Mouse (Mus musculus) midbrain, embryonic 12.5 days (tissue): ENCODE data around the gene E030018B13Rik. TPM values are rescaled to one million over a fixed set of nuclear protein-coding genes. Genes with fewer than 3 reads are reported as not detected.
A peak's percentile ranks its signal among the peaks of the same experiment; 100 is the strongest.

Experiments
- ATAC-seq: fragments of 200-750 bp; cut with Nextera tagmentation; 2 replicates; pipeline ENCODE4 v1.8.0; 2017; ENCODE audit warnings: low read depth, moderate TSS enrichment, moderate library complexity; ENCODE audit not compliant: low FRiP score
- H3K27ac ChIP-seq: fragments of 300-500 bp; sonication (generic); replicated peaks from 2 replicates; pipeline ENCODE4 v1.5.1; 2016; ENCODE audit warnings: mild to moderate bottlenecking
- H3K27me3 ChIP-seq: fragments of 300-500 bp; sonication (generic); 2 replicates; pipeline ENCODE4 v1.6.1; 2016; ENCODE audit warnings: mild to moderate bottlenecking
- H3K36me3 ChIP-seq: fragments of 300-500 bp; sonication (generic); 2 replicates; pipeline ENCODE4 v1.6.1; 2016
- H3K4me1 ChIP-seq: fragments of 300-500 bp; sonication (generic); 2 replicates; pipeline ENCODE4 v1.6.1; 2016
- H3K4me2 ChIP-seq: fragments of 300-500 bp; sonication (generic); replicated peaks from 2 replicates; pipeline ENCODE4 v1.6.1; 2016; ENCODE audit warnings: mild to moderate bottlenecking, moderate library complexity
- H3K4me3 ChIP-seq: fragments of 300-500 bp; sonication (generic); 2 replicates; pipeline ENCODE4 v1.5.1; 2016; ENCODE audit warnings: mild to moderate bottlenecking
- H3K9ac ChIP-seq: fragments of 300-500 bp; sonication (generic); replicated peaks from 2 replicates; pipeline ENCODE4 v1.6.1; 2016; ENCODE audit warnings: mild to moderate bottlenecking, moderate library complexity
- H3K9me3 ChIP-seq: fragments of 300-500 bp; sonication (generic); 2 replicates; pipeline ENCODE4 v1.6.1; 2016; ENCODE audit warnings: mild to moderate bottlenecking
- WGBS: fragments of 180-500 bp; shearing (Covaris S2); methylation state at CpG from one replicate; pipeline ENCODE4 v1.1.7; 2016; 5-methylcytosine and 5-hydroxymethylcytosine counted together
- polyA plus RNA-seq: library from polyadenylated mRNA; unstranded; fragments of >200 nt; fragmentation: Nextera tagmentation; extraction: Ambion mirVana; gene quantifications from 2 replicates; pipeline ENCODE4 v1.2.1, GENCODE M21; 2016

E030018B13Rik gene
- not detected in 2 replicates for polyA plus RNA-seq

GRCm38 (mm10) chr7:63916268-63916907 lies at the start of gene E030018B13Rik:
TSS of gene E030018B13Rik (plus strand) at chr7:63916857.
- Histone ChIP-seq H3K4me1 (peaks cover 34% of the 10 kb centered on the region), H3K9ac (no peak within 1 kb of the TSS), H3K4me3 (no peak within 1 kb of the TSS), H3K27me3 (no peaks in the 10 kb centered on the region), H3K36me3 (0 out of 2 replicates have a peak, but pooled peaks cover 5% of the 10 kb centered on the region), H3K4me2 (no peak within 1 kb of the TSS), H3K9me3 (no peaks in the 10 kb centered on the region), H3K27ac (no peak within 1 kb of the TSS)
- ATAC-seq = no peak
- WGBS = 91% methylated on average over 6 of the region's 6 CpGs

- 56% methylated on average over 6 of the region's 6 CpGs for WGBS
- Histone ChIP-seq H3K36me3 (no peaks in the 10 kb centered on the region), H3K9me3 (no peaks in the 10 kb centered on the region), H3K27me3 (no peaks in the 10 kb centered on the region), H3K4me2 (no peak overlapping the region), H3K9ac (no peak overlapping the region), H3K4me1 (no peaks in the 10 kb centered on the region), H3K27ac (no peak overlapping the region), H3K4me3 (no peak overlapping the region)
- ATAC-seq = no peak
These were observed 48.2 kb upstream of the E030018B13Rik start for GRCm38 (mm10) chr7:63868356-63868918.

GRCm38 (mm10) chr7:63871698-63872097 lies 45.0 kb upstream of the E030018B13Rik start:
- Histone ChIP-seq H3K4me1 (no peaks in the 10 kb centered on the region), H3K9me3 (no peaks in the 10 kb centered on the region), H3K36me3 (no peaks in the 10 kb centered on the region), H3K4me3 (no peak overlapping the region), H3K4me2 (no peak overlapping the region), H3K27ac (no peak overlapping the region), H3K9ac (no peak overlapping the region), H3K27me3 (no peaks in the 10 kb centered on the region)
- no peak for ATAC-seq
- WGBS = 84% methylated on average over 6 of the region's 6 CpGs

- ATAC-seq = no peak
- H3K9ac ChIP-seq = no peak overlapping the region
These were observed 42.8 kb upstream of the E030018B13Rik start for GRCm38 (mm10) chr7:63873880-63874279.

DNA sequence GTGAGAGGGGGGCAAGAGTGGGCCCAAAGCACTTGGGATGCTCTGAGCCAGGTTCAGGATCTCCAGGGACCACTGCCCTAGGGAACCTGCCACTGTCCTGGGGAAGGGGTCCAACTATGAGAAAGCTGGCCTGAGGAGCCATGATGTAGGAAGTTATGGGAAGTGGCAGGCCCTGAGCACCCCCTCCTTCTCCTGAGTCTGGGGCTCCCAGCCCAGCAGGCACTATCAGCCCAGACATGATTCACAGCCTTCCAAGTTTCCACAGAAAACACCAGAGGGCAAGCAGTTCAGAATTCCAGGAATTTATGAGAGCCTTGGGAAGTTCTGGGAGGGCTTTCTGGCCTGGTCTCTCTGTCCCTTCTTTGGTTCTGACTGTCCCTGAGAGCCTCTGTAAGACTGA lies 41.0 kb upstream of the E030018B13Rik start:
- Histone ChIP-seq H3K4me2 (no peak overlapping the region), H3K4me1 (no peaks in the 10 kb centered on the region), H3K9me3 (no peaks in the 10 kb centered on the region), H3K9ac (no peak overlapping the region), H3K27me3 (no peaks in the 10 kb centered on the region), H3K27ac (no peak overlapping the region), H3K36me3 (no peaks in the 10 kb centered on the region), H3K4me3 (no peak overlapping the region)
- ATAC-seq = no peak

More at GRCm38 (mm10) chr7:63873880-63874279, 42.8 kb upstream of the E030018B13Rik start:
- 69% methylated on average over 12 of the region's 12 CpGs for WGBS
- H3K9me3 ChIP-seq = no peaks in the 10 kb centered on the region
- H3K27me3 ChIP-seq = no peaks in the 10 kb centered on the region
- no peak overlapping the region for H3K4me2 ChIP-seq
- no peak overlapping the region for H3K27ac ChIP-seq
- no peak overlapping the region for H3K4me3 ChIP-seq
- no peaks in the 10 kb centered on the region for H3K4me1 ChIP-seq
- H3K36me3 ChIP-seq = no peaks in the 10 kb centered on the region

DNA sequence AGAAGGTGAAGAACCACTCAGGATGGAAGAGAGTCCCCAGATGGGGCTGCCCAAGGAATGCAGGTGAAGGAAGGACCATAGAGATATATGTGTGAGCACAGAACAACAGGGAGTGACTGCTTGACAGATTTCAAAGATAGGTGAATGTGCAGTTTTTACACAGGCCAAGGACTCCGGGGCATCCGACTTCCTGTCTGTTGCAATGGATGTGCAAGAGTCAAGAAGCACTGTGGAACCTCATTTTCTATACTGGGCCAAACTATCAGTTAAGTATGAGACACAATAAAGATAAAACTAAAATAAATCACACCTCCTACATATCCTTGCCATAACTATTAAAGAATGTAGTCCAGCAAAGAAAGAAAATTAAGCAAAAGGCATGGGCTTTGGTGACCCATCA lies 40.0 kb upstream of the E030018B13Rik start:
- H3K36me3 ChIP-seq = no peaks in the 10 kb centered on the region
- no peak overlapping the region for H3K4me3 ChIP-seq
- no peaks in the 10 kb centered on the region for H3K9me3 ChIP-seq
- no peak overlapping the region for H3K4me2 ChIP-seq
- ATAC-seq = no peak
- no peak overlapping the region for H3K9ac ChIP-seq
- H3K27me3 ChIP-seq = no peaks in the 10 kb centered on the region
- no peak overlapping the region for H3K27ac ChIP-seq
- H3K4me1 ChIP-seq = no peaks in the 10 kb centered on the region
- WGBS = 86% methylated on average over 2 of the region's 2 CpGs

- H3K27me3 ChIP-seq = no peaks in the 10 kb centered on the region
- no peak for ATAC-seq
- WGBS = 31% methylated on average over 14 of the region's 14 CpGs
These were observed 39.0 kb upstream of the E030018B13Rik start for GRCm38 (mm10) chr7:63877610-63878009.

GRCm38 (mm10) chr7:63879583-63879982 lies 37.1 kb upstream of the E030018B13Rik start:
- ATAC-seq = no peak
- Histone ChIP-seq H3K4me2 (no peak overlapping the region), H3K9me3 (no peaks in the 10 kb centered on the region), H3K9ac (no peak overlapping the region), H3K36me3 (no peaks in the 10 kb centered on the region), H3K4me1 (no peaks in the 10 kb centered on the region), H3K27me3 (no peaks in the 10 kb centered on the region), H3K27ac (no peak overlapping the region), H3K4me3 (no peak overlapping the region)
- WGBS = 91% methylated on average over 6 of the region's 6 CpGs

More at GRCm38 (mm10) chr7:63877610-63878009, 39.0 kb upstream of the E030018B13Rik start:
- H3K36me3 ChIP-seq = no peaks in the 10 kb centered on the region
- 0 out of 2 replicates have a peak overlapping the region, but pooled peaks have one; percentile 2 for H3K4me2 ChIP-seq
- H3K9me3 ChIP-seq = no peaks in the 10 kb centered on the region
- no peak overlapping the region for H3K4me3 ChIP-seq
- no peaks in the 10 kb centered on the region for H3K4me1 ChIP-seq
- no peak overlapping the region for H3K27ac ChIP-seq
- H3K9ac ChIP-seq = no peak overlapping the region

DNA sequence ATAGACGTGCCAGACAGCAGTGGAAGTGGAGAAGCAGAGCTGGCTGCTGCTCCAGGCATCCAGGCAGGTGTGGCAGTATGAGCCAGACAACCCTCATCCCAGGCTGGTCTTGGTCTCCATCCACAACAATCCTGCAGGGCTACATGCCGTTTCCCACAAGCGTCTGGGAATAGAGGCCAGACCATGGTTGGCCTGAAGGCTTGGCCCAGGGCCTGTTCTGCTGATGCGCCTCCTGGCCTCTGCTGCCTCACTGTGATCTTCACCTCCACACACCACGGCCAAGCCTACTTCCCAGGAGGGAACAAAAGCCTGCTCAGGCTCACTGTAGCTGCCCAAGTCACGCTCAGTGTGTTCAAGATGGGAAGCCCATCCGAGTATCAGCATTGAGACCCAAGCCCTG lies 33.9 kb upstream of the E030018B13Rik start:
- 92% methylated on average over 7 of the region's 7 CpGs for WGBS
- H3K4me3 ChIP-seq = no peak overlapping the region
- H3K9me3 ChIP-seq = no peaks in the 10 kb centered on the region
- no peak overlapping the region for H3K4me2 ChIP-seq
- no peak for ATAC-seq
- H3K9ac ChIP-seq = no peak overlapping the region
- no peak overlapping the region for H3K27ac ChIP-seq
- no peaks in the 10 kb centered on the region for H3K4me1 ChIP-seq
- 0 out of 2 replicates have a peak, but pooled peaks cover 1% of the 10 kb centered on the region for H3K36me3 ChIP-seq
- no peaks in the 10 kb centered on the region for H3K27me3 ChIP-seq

DNA sequence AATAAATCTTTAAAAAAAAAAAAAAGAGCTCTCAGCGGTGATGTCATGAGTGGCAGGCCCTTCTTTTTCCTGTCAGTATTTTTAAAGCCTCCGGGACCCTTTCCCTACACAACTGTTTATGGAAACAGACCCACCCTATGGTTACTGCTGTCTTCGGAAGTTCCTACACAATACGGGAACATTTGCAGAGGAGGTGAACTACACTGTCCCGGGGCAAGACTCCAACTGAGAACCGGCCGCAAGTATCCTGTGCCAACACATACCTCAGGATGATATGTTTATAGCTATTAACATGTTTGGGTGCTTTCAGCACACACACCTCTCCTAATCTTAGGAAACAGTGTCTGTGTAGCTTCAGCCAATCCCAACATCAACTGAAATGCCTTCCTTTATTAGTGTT lies 31.6 kb upstream of the E030018B13Rik start:
- Histone ChIP-seq H3K27ac (no peak overlapping the region), H3K4me2 (no peak overlapping the region), H3K36me3 (peaks cover 16% of the 10 kb centered on the region), H3K9ac (no peak overlapping the region), H3K4me1 (peaks cover 4% of the 10 kb centered on the region; the same call in 1 of the 2 replicates), H3K9me3 (no peaks in the 10 kb centered on the region), H3K4me3 (no peak overlapping the region), H3K27me3 (no peaks in the 10 kb centered on the region)
- ATAC-seq = no peak
- WGBS = 89% methylated on average over 7 of the region's 7 CpGs

GRCm38 (mm10) chr7:63887034-63887551 lies 29.6 kb upstream of the E030018B13Rik start:
- no peak for ATAC-seq
- Histone ChIP-seq H3K36me3 (peaks cover 32% of the 10 kb centered on the region), H3K4me2 (no peak overlapping the region), H3K4me3 (no peak overlapping the region), H3K4me1 (peaks cover 4% of the 10 kb centered on the region; the same call in 1 of the 2 replicates), H3K27me3 (no peaks in the 10 kb centered on the region), H3K9ac (no peak overlapping the region), H3K9me3 (no peaks in the 10 kb centered on the region), H3K27ac (no peak overlapping the region)
- WGBS = 70% methylated on average over 8 of the region's 8 CpGs

DNA sequence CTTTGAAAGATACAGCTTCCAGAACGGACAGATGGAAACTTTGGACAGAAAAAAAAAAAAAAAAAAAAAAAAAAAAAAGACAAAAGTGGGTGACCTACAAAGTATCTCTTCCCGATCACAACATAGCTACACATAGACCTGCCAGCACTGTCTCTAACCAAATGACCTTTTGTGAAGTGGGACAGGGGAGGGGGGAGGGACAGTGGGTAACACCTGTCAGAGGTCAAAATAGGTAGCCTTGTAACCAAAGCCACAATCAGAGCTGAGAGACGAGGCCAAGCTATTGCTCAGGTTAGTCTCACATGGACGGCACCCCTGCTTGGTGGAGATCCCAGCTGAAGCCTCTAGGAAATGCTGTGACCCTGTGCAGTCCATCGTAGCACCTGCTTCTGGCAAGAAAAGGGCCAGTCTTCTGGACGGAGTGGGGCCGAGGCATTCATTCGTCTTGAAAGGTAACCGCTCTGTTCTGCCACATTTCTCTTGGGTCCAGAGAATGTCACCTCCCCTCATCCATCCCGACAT lies 29.0 kb upstream of the E030018B13Rik start:
- Histone ChIP-seq H3K36me3 (peaks cover 32% of the 10 kb centered on the region), H3K27ac (no peak overlapping the region), H3K9me3 (no peaks in the 10 kb centered on the region), H3K4me1 (peaks cover 4% of the 10 kb centered on the region; the same call in 1 of the 2 replicates), H3K9ac (no peak overlapping the region), H3K27me3 (no peaks in the 10 kb centered on the region), H3K4me3 (no peak overlapping the region), H3K4me2 (no peak overlapping the region)
- WGBS = 93% methylated on average over 10 of the region's 10 CpGs
- no peak for ATAC-seq
